Mouse (Mus musculus): ENCODE measurements around the gene Scai.

GRCm38 (mm10) chr2:39203359-39203758 lies 12.8 kb upstream of the Scai start:
- no peak for TF ChIP-seq CTCF (IDR thresholded peaks at IDR 0.05; ENCODE audit: borderline replicate concordance, control insufficient read depth, extremely low read depth, insufficient read depth, low read length, poor library complexity)
- TF ChIP-seq POLR2A (IDR thresholded peaks at IDR 0.05; ENCODE audit: control insufficient read depth, extremely low read depth, insufficient read depth, low read length, poor library complexity) = no peak

All from thymus, adult 2 months (tissue).